Mouse (Mus musculus): ENCODE results near the gene Map1s. TPM values are rescaled to one million over a fixed set of nuclear protein-coding genes. Genes with fewer than 3 reads are reported as not detected.

Gene Map1s
- polyA plus RNA-seq, 2 experiments, result 9.3 to 11.5 TPM

GRCm38 (mm10) chr8:70924151-70924550 is 18.4 kb downstream of the Map1s start:
- H3K9ac ChIP-seq (replicated peaks), result no peak overlapping the region

GRCm38 (mm10) chr8:70925754-70926153 is 20.0 kb downstream of the Map1s start:
- no peak overlapping the region for H3K4me2 ChIP-seq (ENCODE audit: low read depth)
- H3K27me3 ChIP-seq (ENCODE audit: control insufficient read depth, insufficient read depth, low read length), result no peaks in the 10 kb centered on the region
- 73% methylated on average over 4 of the region's 4 CpGs for WGBS (ENCODE audit: insufficient replicate concordance)
- TF ChIP-seq CTCF (IDR thresholded peaks at IDR 0.05; ENCODE audit: low read depth), result no peak
- TF ChIP-seq EP300 (IDR thresholded peaks at IDR 0.05; ENCODE audit: low read depth), result no peak
- no peak for DNase-seq (ENCODE audit: low read depth in 3 of 3, low spot score in 3 of 3)
- no peaks in the 10 kb centered on the region for H3K4me1 ChIP-seq (replicated peaks; ENCODE audit: control insufficient read depth in 2 of 2, insufficient read depth in 2 of 2, low read length in 1 of 2)
- H3K9ac ChIP-seq (replicated peaks), result no peak overlapping the region
- no peak for ATAC-seq (ENCODE audit: insufficient read depth)
- no peaks in the 10 kb centered on the region for H3K36me3 ChIP-seq (replicated peaks; ENCODE audit: control insufficient read depth, insufficient read depth, low read depth)
- no peaks in the 10 kb centered on the region for H3K9me3 ChIP-seq (ENCODE audit: control insufficient read depth, low read length)
- no peak overlapping the region for H3K27ac ChIP-seq
- H3K4me3 ChIP-seq (ENCODE audit: insufficient read depth in 1 of 2, low read depth in 2 of 2, low read length in 2 of 2), result no peak overlapping the region

More at GRCm38 (mm10) chr8:70924151-70924550, 18.4 kb downstream of the Map1s start:
- ATAC-seq (ENCODE audit: insufficient read depth), result no peak
- 66% methylated on average over 4 of the region's 4 CpGs for WGBS (ENCODE audit: insufficient replicate concordance)
- no peaks in the 10 kb centered on the region for H3K27me3 ChIP-seq (ENCODE audit: control insufficient read depth, insufficient read depth, low read length)
- no peak overlapping the region for H3K4me3 ChIP-seq (ENCODE audit: insufficient read depth in 1 of 2, low read depth in 2 of 2, low read length in 2 of 2)
- no peaks in the 10 kb centered on the region for H3K36me3 ChIP-seq (replicated peaks; ENCODE audit: control insufficient read depth, insufficient read depth, low read depth)
- H3K4me2 ChIP-seq (ENCODE audit: low read depth), result no peak overlapping the region
- no peaks in the 10 kb centered on the region for H3K9me3 ChIP-seq (ENCODE audit: control insufficient read depth, low read length)
- H3K27ac ChIP-seq, result no peak overlapping the region
- TF ChIP-seq CTCF (IDR thresholded peaks at IDR 0.05; ENCODE audit: low read depth) (no peak), EP300 (IDR thresholded peaks at IDR 0.05; ENCODE audit: low read depth) (no peak)
- no peaks in the 10 kb centered on the region for H3K4me1 ChIP-seq (replicated peaks; ENCODE audit: control insufficient read depth in 2 of 2, insufficient read depth in 2 of 2, low read length in 1 of 2)
- no peak for DNase-seq (ENCODE audit: low read depth in 3 of 3, low spot score in 3 of 3)

GRCm38 (mm10) chr8:70926396-70926795 is 20.7 kb downstream of the Map1s start:
- 68% methylated on average over 5 of the region's 5 CpGs for WGBS (ENCODE audit: insufficient replicate concordance)
- Histone ChIP-seq H3K27me3 (ENCODE audit: control insufficient read depth, insufficient read depth, low read length) (no peaks in the 10 kb centered on the region), H3K9me3 (ENCODE audit: control insufficient read depth, low read length) (no peaks in the 10 kb centered on the region), H3K27ac (no peak overlapping the region), H3K4me2 (ENCODE audit: low read depth) (no peak overlapping the region), H3K36me3 (replicated peaks; ENCODE audit: control insufficient read depth, insufficient read depth, low read depth) (no peaks in the 10 kb centered on the region), H3K4me1 (replicated peaks; ENCODE audit: control insufficient read depth in 2 of 2, insufficient read depth in 2 of 2, low read length in 1 of 2) (no peaks in the 10 kb centered on the region), H3K4me3 (ENCODE audit: insufficient read depth in 1 of 2, low read depth in 2 of 2, low read length in 2 of 2) (no peak overlapping the region), H3K9ac (replicated peaks) (no peak overlapping the region)
- DNase-seq (ENCODE audit: low read depth in 3 of 3, low spot score in 3 of 3) (no peak), ATAC-seq (ENCODE audit: insufficient read depth) (no peak)
- TF ChIP-seq EP300 (IDR thresholded peaks at IDR 0.05; ENCODE audit: low read depth) (no peak), CTCF (IDR thresholded peaks at IDR 0.05; ENCODE audit: low read depth) (no peak)

GRCm38 (mm10) chr8:70928096-70928495 is 22.4 kb downstream of the Map1s start:
- Histone ChIP-seq H3K4me1 (replicated peaks; ENCODE audit: control insufficient read depth in 2 of 2, insufficient read depth in 2 of 2, low read length in 1 of 2) (no peaks in the 10 kb centered on the region), H3K27ac (no peak overlapping the region), H3K4me3 (ENCODE audit: insufficient read depth in 1 of 2, low read depth in 2 of 2, low read length in 2 of 2) (no peak overlapping the region), H3K9ac (replicated peaks) (no peak overlapping the region), H3K4me2 (ENCODE audit: low read depth) (no peak overlapping the region), H3K27me3 (ENCODE audit: control insufficient read depth, insufficient read depth, low read length) (no peaks in the 10 kb centered on the region), H3K9me3 (ENCODE audit: control insufficient read depth, low read length) (no peaks in the 10 kb centered on the region), H3K36me3 (replicated peaks; ENCODE audit: control insufficient read depth, insufficient read depth, low read depth) (no peaks in the 10 kb centered on the region)
- ATAC-seq (ENCODE audit: insufficient read depth) (no peak), DNase-seq (ENCODE audit: low read depth in 3 of 3, low spot score in 3 of 3) (no peak)
- 78% methylated on average over 3 of the region's 3 CpGs for WGBS (ENCODE audit: insufficient replicate concordance)
- TF ChIP-seq EP300 (IDR thresholded peaks at IDR 0.05; ENCODE audit: low read depth) (no peak), CTCF (IDR thresholded peaks at IDR 0.05; ENCODE audit: low read depth) (no peak)

- 35% methylated on average over 5 of the region's 5 CpGs for WGBS (ENCODE audit: insufficient replicate concordance)
- Histone ChIP-seq H3K36me3 (replicated peaks; ENCODE audit: control insufficient read depth, insufficient read depth, low read depth) (no peaks in the 10 kb centered on the region), H3K9ac (replicated peaks) (no peak overlapping the region), H3K27ac (no peak overlapping the region), H3K4me1 (replicated peaks; ENCODE audit: control insufficient read depth in 2 of 2, insufficient read depth in 2 of 2, low read length in 1 of 2) (no peaks in the 10 kb centered on the region), H3K4me2 (ENCODE audit: low read depth) (no peak overlapping the region), H3K9me3 (ENCODE audit: control insufficient read depth, low read length) (no peaks in the 10 kb centered on the region), H3K4me3 (ENCODE audit: insufficient read depth in 1 of 2, low read depth in 2 of 2, low read length in 2 of 2) (no peak overlapping the region), H3K27me3 (ENCODE audit: control insufficient read depth, insufficient read depth, low read length) (no peaks in the 10 kb centered on the region)
- DNase-seq (ENCODE audit: low read depth in 3 of 3, low spot score in 3 of 3) (no peak), ATAC-seq (ENCODE audit: insufficient read depth) (no peak)
- no peak for TF ChIP-seq CTCF (IDR thresholded peaks at IDR 0.05; ENCODE audit: low read depth)
- TF ChIP-seq EP300 (IDR thresholded peaks at IDR 0.05; ENCODE audit: low read depth), result no peak
These were observed 23.1 kb downstream of the Map1s start for GRCm38 (mm10) chr8:70928778-70929322.

Measured in liver, embryonic 14.5 days (tissue).